Mouse (Mus musculus) liver, embryonic 12.5 days (tissue): ENCODE results near the gene Rnf169. TPM values are rescaled to one million over a fixed set of nuclear protein-coding genes. Genes with fewer than 3 reads are reported as not detected.
A peak's percentile ranks its signal among the peaks of the same experiment; 100 is the strongest.

Experiments used
- ATAC-seq: fragments of 200-750 bp; cut with Nextera tagmentation; 2 replicates; pipeline ENCODE4 v1.8.0; 2017; ENCODE audit warnings: moderate number of reproducible peaks, mild to moderate bottlenecking, moderate library complexity
- H3K27ac ChIP-seq: fragments of 300-500 bp; sonication (generic); 2 replicates; pipeline ENCODE4 v1.5.1; 2016; ENCODE audit warnings: mild to moderate bottlenecking
- H3K27me3 ChIP-seq: fragments of 300-500 bp; sonication (generic); replicated peaks from 2 replicates; pipeline ENCODE4 v1.6.1; 2016; ENCODE audit warnings: mild to moderate bottlenecking, moderate library complexity
- H3K36me3 ChIP-seq: fragments of 300-500 bp; sonication (generic); 2 replicates; pipeline ENCODE4 v1.6.1; 2016; ENCODE audit warnings: mild to moderate bottlenecking, moderate library complexity
- H3K4me1 ChIP-seq: fragments of 300-500 bp; sonication (generic); 2 replicates; pipeline ENCODE4 v1.6.1; 2016
- H3K4me2 ChIP-seq: fragments of 300-500 bp; sonication (generic); 2 replicates; pipeline ENCODE4 v1.6.1; 2016; ENCODE audit warnings: mild to moderate bottlenecking, moderate library complexity
- H3K4me3 ChIP-seq: fragments of 300-500 bp; sonication (generic); 2 replicates; pipeline ENCODE4 v1.5.1; 2016; ENCODE audit warnings: mild to moderate bottlenecking, moderate library complexity
- H3K9ac ChIP-seq: fragments of 300-500 bp; sonication (generic); 2 replicates; pipeline ENCODE4 v1.6.1; 2016; ENCODE audit warnings: mild to moderate bottlenecking, moderate library complexity
- H3K9me3 ChIP-seq: fragments of 300-500 bp; sonication (generic); replicated peaks from 2 replicates; pipeline ENCODE4 v1.6.1; 2016; ENCODE audit warnings: mild to moderate bottlenecking, moderate library complexity
- WGBS: fragments of 180-500 bp; shearing (Covaris S2); methylation state at CpG from one replicate; pipeline ENCODE4 v1.1.7; 2016; ENCODE audit not compliant: insufficient replicate concordance; 5-methylcytosine and 5-hydroxymethylcytosine counted together
- polyA plus RNA-seq: library from polyadenylated mRNA; unstranded; fragments of >200 nt; fragmentation: Nextera tagmentation; extraction: Ambion mirVana; gene quantifications from 2 replicates; pipeline ENCODE4 v1.2.1, GENCODE M21; 2016

Gene Rnf169
- polyA plus RNA-seq, 1 experiment from 2014 or later, result 2.1 TPM

- Histone ChIP-seq H3K36me3 (no peaks in the 10 kb centered on the region), H3K27me3 (peaks cover 20% of the 10 kb centered on the region), H3K27ac (no peak overlapping the region), H3K9ac (no peak overlapping the region), H3K4me2 (no peak overlapping the region), H3K4me3 (no peak overlapping the region), H3K9me3 (no peaks in the 10 kb centered on the region), H3K4me1 (no peaks in the 10 kb centered on the region)
- 55% methylated on average over 3 of the region's 3 CpGs for WGBS
- ATAC-seq, result no peak
These were observed 18.4 kb upstream of the Rnf169 start for GRCm38 (mm10) chr7:99998668-99999067.

- Histone ChIP-seq H3K4me1 (0 out of 2 replicates have a peak, but pooled peaks cover 3% of the 10 kb centered on the region), H3K9me3 (no peaks in the 10 kb centered on the region), H3K27me3 (peaks cover 7% of the 10 kb centered on the region), H3K4me2 (no peak overlapping the region), H3K9ac (no peak overlapping the region), H3K4me3 (no peak overlapping the region), H3K27ac (no peak overlapping the region), H3K36me3 (no peaks in the 10 kb centered on the region)
- 31% methylated on average over 7 of the region's 7 CpGs for WGBS
- no peak for ATAC-seq
These were observed 14.9 kb upstream of the Rnf169 start for GRCm38 (mm10) chr7:99995186-99995585.

GRCm38 (mm10) chr7:99993159-99993558 lies 12.9 kb upstream of the Rnf169 start:
- H3K4me3 ChIP-seq, result no peak overlapping the region
- no peak overlapping the region for H3K27ac ChIP-seq
- H3K4me2 ChIP-seq, result no peak overlapping the region
- 0 out of 2 replicates have a peak, but pooled peaks cover 3% of the 10 kb centered on the region for H3K4me1 ChIP-seq
- ATAC-seq, result no peak
- no peak overlapping the region for H3K9ac ChIP-seq
- H3K36me3 ChIP-seq, result no peaks in the 10 kb centered on the region
- H3K27me3 ChIP-seq, result no peaks in the 10 kb centered on the region
- H3K9me3 ChIP-seq, result no peaks in the 10 kb centered on the region
- WGBS, result 72% methylated on average over 7 of the region's 7 CpGs

GRCm38 (mm10) chr7:99990990-99991707 lies 10.9 kb upstream of the Rnf169 start:
- H3K36me3 ChIP-seq, result no peaks in the 10 kb centered on the region
- no peak for ATAC-seq
- WGBS, result 59% methylated on average over 8 of the region's 8 CpGs
- H3K27me3 ChIP-seq, result peaks cover 10% of the 10 kb centered on the region
- H3K9ac ChIP-seq, result no peak overlapping the region
- H3K27ac ChIP-seq, result no peak overlapping the region
- no peaks in the 10 kb centered on the region for H3K9me3 ChIP-seq
- 0 out of 2 replicates have a peak, but pooled peaks cover 3% of the 10 kb centered on the region for H3K4me1 ChIP-seq
- no peak overlapping the region for H3K4me3 ChIP-seq
- no peak overlapping the region for H3K4me2 ChIP-seq

- no peaks in the 10 kb centered on the region for H3K9me3 ChIP-seq
- ATAC-seq, result no peak
- peak overlapping the region; percentile 12; the same call in 1 of the 2 replicates for H3K4me2 ChIP-seq
- 0 out of 2 replicates have a peak, but pooled peaks cover 3% of the 10 kb centered on the region for H3K4me1 ChIP-seq
- 54% methylated on average over 15 of the region's 15 CpGs for WGBS
- no peak overlapping the region for H3K27ac ChIP-seq
- no peak overlapping the region for H3K4me3 ChIP-seq
- no peak overlapping the region for H3K9ac ChIP-seq
- peaks cover 10% of the 10 kb centered on the region for H3K27me3 ChIP-seq
- H3K36me3 ChIP-seq, result no peaks in the 10 kb centered on the region
These were observed 9.9 kb upstream of the Rnf169 start for GRCm38 (mm10) chr7:99989844-99990760.

GRCm38 (mm10) chr7:99988725-99989124 lies 8.5 kb upstream of the Rnf169 start:
- no peak overlapping the region for H3K27ac ChIP-seq
- H3K9ac ChIP-seq, result no peak overlapping the region
- no peak overlapping the region for H3K4me2 ChIP-seq
- H3K9me3 ChIP-seq, result no peaks in the 10 kb centered on the region
- 0 out of 2 replicates have a peak, but pooled peaks cover 3% of the 10 kb centered on the region for H3K4me1 ChIP-seq
- WGBS, result 7% methylated on average over 4 of the region's 4 CpGs
- H3K36me3 ChIP-seq, result no peaks in the 10 kb centered on the region
- ATAC-seq, result no peak
- no peak overlapping the region for H3K4me3 ChIP-seq
- peaks cover 10% of the 10 kb centered on the region for H3K27me3 ChIP-seq

GRCm38 (mm10) chr7:99982256-99983242 lies 2.3 kb upstream of the Rnf169 start:
- 66% methylated on average over 13 of the region's 13 CpGs for WGBS
- H3K9ac ChIP-seq, result no peak overlapping the region

GRCm38 (mm10) chr7:99981311-99981710 lies 1.1 kb upstream of the Rnf169 start:
- Histone ChIP-seq H3K4me3 (no peak overlapping the region), H3K27me3 (no peaks in the 10 kb centered on the region), H3K4me2 (peak overlapping the region; percentile 97; the same call in 1 of the 2 replicates), H3K27ac (no peak overlapping the region), H3K36me3 (no peaks in the 10 kb centered on the region), H3K9me3 (no peaks in the 10 kb centered on the region), H3K4me1 (peaks cover 27% of the 10 kb centered on the region), H3K9ac (no peak overlapping the region)
- no peak for ATAC-seq
- WGBS, result 20% methylated on average over 2 of the region's 2 CpGs

More at GRCm38 (mm10) chr7:99982256-99983242, 2.3 kb upstream of the Rnf169 start:
- Histone ChIP-seq H3K27me3 (peaks cover 10% of the 10 kb centered on the region), H3K36me3 (no peaks in the 10 kb centered on the region), H3K9me3 (no peaks in the 10 kb centered on the region), H3K4me3 (no peak overlapping the region), H3K4me2 (no peak overlapping the region), H3K27ac (no peak overlapping the region), H3K4me1 (peaks cover 27% of the 10 kb centered on the region)
- no peak for ATAC-seq

- Histone ChIP-seq H3K4me1 (peaks cover 34% of the 10 kb centered on the region), H3K27me3 (no peaks in the 10 kb centered on the region), H3K4me2 (peak overlapping the region; percentile 97), H3K9me3 (no peaks in the 10 kb centered on the region), H3K36me3 (no peaks in the 10 kb centered on the region), H3K4me3 (peak overlapping the region; percentile 97), H3K27ac (peak overlapping the region; percentile 87), H3K9ac (peak overlapping the region; percentile 96)
- ATAC-seq, result peak; percentile 76
- under 1% methylated on average over 48 of the region's 51 CpGs for WGBS
These were observed 609 bp downstream of the Rnf169 start for GRCm38 (mm10) chr7:99979546-99980131.

GRCm38 (mm10) chr7:99979081-99979480 lies 1.2 kb downstream of the Rnf169 start:
- peak overlapping the region; percentile 97 for H3K4me3 ChIP-seq
- H3K4me1 ChIP-seq, result peaks cover 39% of the 10 kb centered on the region
- no peak for ATAC-seq
- H3K9ac ChIP-seq, result peak overlapping the region; percentile 96
- H3K27ac ChIP-seq, result peak overlapping the region; percentile 87; the same call in 1 of the 2 replicates
- no peaks in the 10 kb centered on the region for H3K27me3 ChIP-seq
- H3K9me3 ChIP-seq, result no peaks in the 10 kb centered on the region
- no peaks in the 10 kb centered on the region for H3K36me3 ChIP-seq
- 16% methylated on average over 6 of the region's 6 CpGs for WGBS
- H3K4me2 ChIP-seq, result peak overlapping the region; percentile 97

GRCm38 (mm10) chr7:99978041-99978440 lies 2.2 kb downstream of the Rnf169 start:
- H3K27ac ChIP-seq, result no peak overlapping the region
- H3K9ac ChIP-seq, result no peak overlapping the region
- H3K27me3 ChIP-seq, result no peaks in the 10 kb centered on the region
- H3K4me2 ChIP-seq, result no peak overlapping the region
- WGBS, result 77% methylated on average over 2 of the region's 2 CpGs
- no peak overlapping the region for H3K4me3 ChIP-seq
- ATAC-seq, result no peak
- H3K9me3 ChIP-seq, result no peaks in the 10 kb centered on the region
- H3K36me3 ChIP-seq, result no peaks in the 10 kb centered on the region
- H3K4me1 ChIP-seq, result peaks cover 42% of the 10 kb centered on the region
